15 mouse cellular contexts compared by ENCODE assay signal in the genomic region with DNA sequence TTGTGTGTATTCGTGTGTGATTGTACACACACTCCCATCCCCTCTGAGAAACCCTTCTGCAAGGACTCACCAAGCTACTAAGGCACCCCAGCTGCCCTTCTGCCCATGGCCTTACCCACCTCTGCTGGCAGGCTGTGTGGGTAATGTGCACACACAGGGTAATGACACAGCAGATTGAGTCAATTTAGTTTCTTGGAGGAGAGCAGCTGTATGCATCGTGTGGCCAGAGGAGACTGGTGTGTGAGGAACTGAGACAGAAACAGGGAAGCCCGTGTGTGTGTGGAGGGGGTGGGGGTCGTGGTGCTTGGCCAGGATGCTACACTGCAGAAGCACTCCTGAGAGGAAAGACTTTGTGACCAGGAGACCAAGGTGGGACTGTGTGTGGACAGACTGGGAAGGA. TPM values are rescaled to one million over a fixed set of nuclear protein-coding genes. Genes with fewer than 3 reads are reported as not detected.
DNase-seq lines count a peak whose midpoint lies in the region; ATAC-seq and TF ChIP-seq lines count a peak whose summit lies in the region.
"Had no signal": no experiment of that assay in that cellular context is flagged by ENCODE, and none has a peak within 500 bp of the region (broad histone marks: within the 10 kb centered on the region; RNA-seq: fewer than 3 reads in every experiment).

No protein-coding gene starts in this region.

- WGBS in heart, embryonic 13.5 days = 53% methylated on average over 4 of the region's 4 CpGs
- WGBS in heart, adult 2 months = 55% methylated on average over 4 of the region's 4 CpGs
- 33% methylated on average over 4 of the region's 4 CpGs for WGBS in liver, postnatal 0 days (ENCODE audit: insufficient replicate concordance)
- 55% methylated on average over 4 of the region's 4 CpGs for WGBS in kidney, embryonic 15.5 days

- H3K27me3 ChIP-seq in heart, embryonic 13.5 days (replicated peaks) = peaks cover 41% of the 10 kb centered on the region
- H3K27me3 ChIP-seq in heart, adult 2 months (ENCODE audit: control insufficient read depth, insufficient read depth, low read length) = 0 out of 2 replicates have a peak, but pooled peaks cover 1% of the 10 kb centered on the region
- peaks cover 12% of the 10 kb centered on the region for H3K27me3 ChIP-seq in G1E (ENCODE audit: insufficient read depth, low read length)
- H3K27me3 ChIP-seq in liver, postnatal 0 days (ENCODE audit: insufficient read depth, low read length) = peaks cover 30% of the 10 kb centered on the region
- H3K27me3 ChIP-seq in kidney, embryonic 15.5 days = peaks cover 38% of the 10 kb centered on the region

- no peak overlapping the region for H3K4me3 ChIP-seq in heart, embryonic 13.5 days
- H3K4me3 ChIP-seq in heart, adult 2 months = no peak overlapping the region
- no peak overlapping the region; the same call in 1 of the 2 replicates for H3K4me3 ChIP-seq in G1E (ENCODE audit: low read depth, low read length)
- no peak overlapping the region for H3K4me3 ChIP-seq in liver, postnatal 0 days (ENCODE audit: low read depth, low read length)
- no peak overlapping the region for H3K4me3 ChIP-seq in kidney, embryonic 15.5 days (replicated peaks)
- H3K4me3 ChIP-seq: midbrain, embryonic 12.5 days had no signal

- H3K4me1 ChIP-seq in heart, embryonic 13.5 days = peaks cover 54% of the 10 kb centered on the region
- H3K4me1 ChIP-seq in heart, adult 2 months (ENCODE audit: control insufficient read depth, insufficient read depth, low read length) = no peaks in the 10 kb centered on the region
- peaks cover 82% of the 10 kb centered on the region for H3K4me1 ChIP-seq in G1E (ENCODE audit: insufficient read depth, low read depth, low read length)
- peaks cover 30% of the 10 kb centered on the region for H3K4me1 ChIP-seq in liver, postnatal 0 days (ENCODE audit: insufficient read depth)
- peaks cover 17% of the 10 kb centered on the region for H3K4me1 ChIP-seq in kidney, embryonic 15.5 days

- no peak for DNase-seq in heart, adult 2 months
- DNase-seq in G1E (ENCODE audit: low spot score) = no peak
- DNase-seq in liver, postnatal 0 days = no peak
- no peak for DNase-seq in ovary, postnatal 14 days (ENCODE audit: low spot score)
- no peak for DNase-seq in left cerebral cortex, postnatal 25 days (ENCODE audit: low spot score in 2 of 2)
- DNase-seq: adrenal gland, adult 8-10 months; cerebellum, adult 9-10 months; embryo, embryonic 11 days; kidney, adult 9 months had no signal

- H3K4me2 ChIP-seq in heart, embryonic 13.5 days = no peak overlapping the region
- no peak overlapping the region for H3K4me2 ChIP-seq in liver, postnatal 0 days (ENCODE audit: low read depth, low read length)
- H3K4me2 ChIP-seq in kidney, embryonic 15.5 days = no peak overlapping the region
- H3K4me2 ChIP-seq: midbrain, embryonic 12.5 days had no signal

- no peak for TF ChIP-seq CTCF in heart, adult 2 months (IDR thresholded peaks at IDR 0.05)
- no peak for TF ChIP-seq CTCF in G1E (IDR thresholded peaks at IDR 0.05; ENCODE audit: low read depth, low read length)
- TF ChIP-seq CTCF in liver, postnatal 0 days (IDR thresholded peaks at IDR 0.05; ENCODE audit: low read depth) = no peak

- H3K27ac ChIP-seq in heart, embryonic 13.5 days (replicated peaks) = 0 out of 2 replicates have a peak overlapping the region, but pooled peaks have one; percentile 7
- no peak overlapping the region for H3K27ac ChIP-seq in heart, adult 2 months
- H3K27ac ChIP-seq in liver, postnatal 0 days (ENCODE audit: low read depth) = peak overlapping the region; percentile 22; the same call in 1 of the 2 replicates
- H3K27ac ChIP-seq in kidney, embryonic 15.5 days = no peak overlapping the region
- H3K27ac ChIP-seq: midbrain, embryonic 12.5 days had no signal

- no peaks in the 10 kb centered on the region for H3K9me3 ChIP-seq in heart, embryonic 13.5 days
- no peaks in the 10 kb centered on the region for H3K9me3 ChIP-seq in G1E (replicated peaks)
- H3K9me3 ChIP-seq in liver, postnatal 0 days (ENCODE audit: low read length) = no peaks in the 10 kb centered on the region
- H3K9me3 ChIP-seq in kidney, embryonic 15.5 days (replicated peaks) = no peaks in the 10 kb centered on the region
- H3K9me3 ChIP-seq: midbrain, embryonic 12.5 days had no signal

- intact Hi-C loops in heart, adult 2 months (cut with DNase I) = no loop called here
- intact Hi-C loops in left cerebral cortex, postnatal 25 days (cut with DNase I) = no loop called here

- no peaks in the 10 kb centered on the region for H3K36me3 ChIP-seq in heart, embryonic 13.5 days
- no peaks in the 10 kb centered on the region for H3K36me3 ChIP-seq in heart, adult 2 months (ENCODE audit: control insufficient read depth, insufficient read depth, low read length)
- no peaks in the 10 kb centered on the region for H3K36me3 ChIP-seq in G1E (replicated peaks)
- H3K36me3 ChIP-seq in liver, postnatal 0 days (replicated peaks; ENCODE audit: insufficient read depth, low read length) = no peaks in the 10 kb centered on the region
- no peaks in the 10 kb centered on the region for H3K36me3 ChIP-seq in kidney, embryonic 15.5 days
- H3K36me3 ChIP-seq: midbrain, embryonic 12.5 days had no signal

- ATAC-seq in heart, embryonic 13.5 days (ENCODE audit: extremely low read depth, insufficient number of reproducible peaks, low FRiP score, low TSS enrichment) = no peak
- peak; percentile 37 for ATAC-seq in G1E (ENCODE audit: extremely low read depth, insufficient number of reproducible peaks, low FRiP score, poor library complexity, severe bottlenecking)
- ATAC-seq in granulocyte monocyte progenitor cell, adult 5-6 weeks (replicated peaks; ENCODE audit: poor library complexity, severe bottlenecking) = peak; percentile 99
- no peak for ATAC-seq in liver, postnatal 0 days
- no peak for ATAC-seq in kidney, embryonic 15.5 days (replicated peaks; ENCODE audit: low FRiP score)
- ATAC-seq: forebrain, embryonic 16.5 days had no signal

- H3K9ac ChIP-seq in heart, embryonic 13.5 days = no peak overlapping the region
- no peak overlapping the region for H3K9ac ChIP-seq in heart, adult 2 months (ENCODE audit: low read depth, low read length)
- H3K9ac ChIP-seq in liver, postnatal 0 days (replicated peaks) = no peak overlapping the region
- no peak overlapping the region for H3K9ac ChIP-seq in kidney, embryonic 15.5 days
- H3K9ac ChIP-seq: midbrain, embryonic 12.5 days had no signal

- no peak for TF ChIP-seq POLR2A in heart, adult 2 months (IDR thresholded peaks at IDR 0.05; ENCODE audit: insufficient read depth, low read depth, low read length)

- TF ChIP-seq EP300 in heart, adult 2 months (IDR thresholded peaks at IDR 0.05; ENCODE audit: insufficient read depth, low read depth, low read length) = no peak
- TF ChIP-seq EP300 in liver, postnatal 0 days (IDR thresholded peaks at IDR 0.05; ENCODE audit: low read depth) = no peak

- H3K79me2 ChIP-seq in heart, adult 2 months (replicated peaks; ENCODE audit: control insufficient read depth, insufficient read depth, low read length) = no peaks in the 10 kb centered on the region

RNA-seq across cellular contexts. Expression of gene Cacna2d2, which starts 27.0 kb away (rescaled TPM):
- 3.8 and 4.1 TPM in 2 replicates for polyA plus RNA-seq in heart, embryonic 13.5 days (2015; fragmentation: Nextera tagmentation; extraction: Ambion mirVana)
- total RNA-seq in heart, adult 2 months (2021) = 10 to 100 TPM; 12.9 to 14.1 TPM
- 10.5 and 13.3 TPM in 2 replicates for polyA plus RNA-seq in heart, adult 2 months (2012; rRNA removed)
- total RNA-seq in G1E (2014; fragmentation: Nextera tagmentation) (not detected in 2 replicates), G1E (2017) (0.05 and 0.06 TPM in 2 replicates)
- polyA plus RNA-seq in G1E (2012) = 0.09 TPM in 1 of 2 replicates, not detected in the other
- 0.19 TPM in 1 of 2 replicates, not detected in the other for total RNA-seq in granulocyte monocyte progenitor cell, adult 5-6 weeks (2014; fragmentation: Nextera tagmentation)
- total RNA-seq in granulocyte monocyte progenitor cell, adult 5-6 weeks (2017) = 0.09 and 0.10 TPM in 2 replicates
- not detected in 2 replicates for polyA plus RNA-seq in liver, postnatal 0 days (2015; fragmentation: Nextera tagmentation; extraction: Ambion mirVana)
- polyA plus RNA-seq in kidney, embryonic 15.5 days (2015; fragmentation: Nextera tagmentation; extraction: Ambion mirVana) = 0.84 and 0.93 TPM in 2 replicates
- 10 to 100 TPM; 25.4 to 40.2 TPM for total RNA-seq in left cerebral cortex, postnatal 25 days (2021)
- total RNA-seq: liver, adult 2 months had no signal
- polyA plus RNA-seq: liver, adult 2 months had no signal

RNA-seq across cellular contexts. Expression of gene 6430571L13Rik, which starts 32.0 kb away (rescaled TPM):
- 0.79 and 1.1 TPM in 2 replicates for polyA plus RNA-seq in heart, embryonic 13.5 days (2015; fragmentation: Nextera tagmentation; extraction: Ambion mirVana)
- total RNA-seq in heart, adult 2 months (2021) = 1 to 10 TPM; 5.2 to 6.5 TPM
- polyA plus RNA-seq in heart, adult 2 months (2012; rRNA removed) = 4.1 and 5.0 TPM in 2 replicates
- total RNA-seq in G1E (2014; fragmentation: Nextera tagmentation) (1.3 TPM in 1 of 2 replicates, not detected in the other), G1E (2017) (0.64 and 0.76 TPM in 2 replicates)
- polyA plus RNA-seq in G1E (2012) = 0.29 and 0.46 TPM in 2 replicates
- total RNA-seq in granulocyte monocyte progenitor cell, adult 5-6 weeks (2014; fragmentation: Nextera tagmentation) = not detected in 2 replicates
- not detected in 2 replicates for total RNA-seq in granulocyte monocyte progenitor cell, adult 5-6 weeks (2017)
- 0.14 and 0.22 TPM in 2 replicates for polyA plus RNA-seq in liver, postnatal 0 days (2015; fragmentation: Nextera tagmentation; extraction: Ambion mirVana)
- 0.81 and 0.90 TPM in 2 replicates for polyA plus RNA-seq in kidney, embryonic 15.5 days (2015; fragmentation: Nextera tagmentation; extraction: Ambion mirVana)
- 1 to 10 TPM; 3.7 to 4.0 TPM for total RNA-seq in left cerebral cortex, postnatal 25 days (2021)

RNA-seq across cellular contexts. Expression of gene Hemk1, which starts 34.3 kb away (rescaled TPM):
- 11.4 and 12.0 TPM in 2 replicates for polyA plus RNA-seq in heart, embryonic 13.5 days (2015; fragmentation: Nextera tagmentation; extraction: Ambion mirVana)
- total RNA-seq in heart, adult 2 months (2021) = 10 to 100 TPM; 21.2 to 21.4 TPM
- 30.3 and 37.0 TPM in 2 replicates for polyA plus RNA-seq in heart, adult 2 months (2012; rRNA removed)
- 29.6 and 42.6 TPM in 2 replicates for total RNA-seq in G1E (2014; fragmentation: Nextera tagmentation)
- total RNA-seq in G1E (2017) = 35.6 and 48.6 TPM in 2 replicates
- 9.4 and 11.0 TPM in 2 replicates for polyA plus RNA-seq in G1E (2012)
- 12.0 and 32.9 TPM in 2 replicates for total RNA-seq in granulocyte monocyte progenitor cell, adult 5-6 weeks (2014; fragmentation: Nextera tagmentation)
- 6.0 and 11.3 TPM in 2 replicates for total RNA-seq in granulocyte monocyte progenitor cell, adult 5-6 weeks (2017)
- 2.5 and 3.2 TPM in 2 replicates for polyA plus RNA-seq in liver, postnatal 0 days (2015; fragmentation: Nextera tagmentation; extraction: Ambion mirVana)
- polyA plus RNA-seq in kidney, embryonic 15.5 days (2015; fragmentation: Nextera tagmentation; extraction: Ambion mirVana) = 10.9 and 11.8 TPM in 2 replicates
- total RNA-seq in left cerebral cortex, postnatal 25 days (2021) = 10 to 100 TPM; 17.2 to 18.2 TPM

Comparison
In these comparisons a context has a peak if more than half of its experiments do, and no peak if none do; other contexts are left out.
1. H3K27ac ChIP-seq: peak in heart, embryonic 13.5 days (single experiment) and liver, postnatal 0 days (single experiment); none in heart, adult 2 months (single experiment) and kidney, embryonic 15.5 days (single experiment).
2. ATAC-seq: peak in G1E (single experiment) and granulocyte monocyte progenitor cell, adult 5-6 weeks (single experiment); none in heart, embryonic 13.5 days (single experiment), liver, postnatal 0 days (single experiment) and kidney, embryonic 15.5 days (single experiment).